Mouse (Mus musculus): ENCODE results near the gene Adcy4. TPM values are rescaled to one million over a fixed set of nuclear protein-coding genes. Genes with fewer than 3 reads are reported as not detected.

Gene Adcy4
- polyA plus RNA-seq, 1 experiment from 2014 or later = 11.6 TPM

DNA sequence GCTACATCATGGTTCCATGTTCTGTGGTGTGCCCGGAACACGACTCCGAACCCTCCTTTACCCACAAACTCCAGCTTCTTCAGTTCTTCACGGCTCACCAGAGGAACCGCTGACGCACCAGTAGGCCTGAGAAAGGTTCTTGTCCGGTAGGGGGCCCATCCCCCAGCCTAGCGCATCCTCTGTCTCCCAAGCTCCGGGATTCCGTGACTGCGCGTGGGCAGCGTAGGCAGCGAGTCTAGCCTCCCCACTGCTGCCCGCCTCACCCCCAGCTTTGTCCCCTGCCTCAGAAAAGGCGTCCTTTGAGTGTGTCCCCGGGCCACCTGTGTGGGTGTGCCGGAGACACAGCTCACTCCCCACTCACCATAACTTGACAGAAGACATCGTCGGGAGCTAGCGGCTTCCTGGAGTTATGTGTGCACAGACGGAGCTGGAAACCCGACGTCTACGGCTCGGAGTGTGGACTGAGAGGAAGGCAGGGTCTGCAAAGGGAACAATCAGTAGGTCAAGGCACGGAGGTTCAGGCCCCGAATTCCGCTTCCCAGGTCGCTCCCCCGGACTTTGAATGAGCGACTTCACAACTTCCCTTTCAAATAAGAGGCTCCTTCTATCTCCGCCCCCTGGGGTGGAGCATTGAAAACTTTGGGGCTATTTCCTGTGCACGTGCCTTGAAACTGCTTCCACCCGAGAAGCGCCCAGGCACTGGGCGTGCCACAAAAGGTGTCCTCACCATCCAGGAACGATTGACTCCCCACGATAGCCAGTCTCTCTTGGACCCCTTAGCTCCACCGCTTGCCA, 4.6 kb upstream of the Adcy4 start, which contains the start of gene Ripk3:
Gene Ripk3 (minus strand): TSS at position 610 of the 795 bp plus-strand sequence.
- H3K4me2 ChIP-seq = peak within 1 kb of the TSS; percentile 85
- TF ChIP-seq CTCF (IDR thresholded peaks at IDR 0.05; ENCODE audit: low read depth) = peak; percentile 20; the same call in 1 of the 2 replicates
- peaks cover 18% of the 10 kb centered on the region; the same call in 1 of the 2 replicates for H3K27me3 ChIP-seq (ENCODE audit: insufficient read depth, low read length)
- WGBS = 4% methylated on average over 40 of the region's 40 CpGs
- ATAC-seq (ENCODE audit: insufficient read depth) (peak; percentile 33; the same call in 1 of the 2 replicates), DNase-seq (peak; percentile 79)
- no peaks in the 10 kb centered on the region for H3K36me3 ChIP-seq (ENCODE audit: insufficient read depth)
- peak within 1 kb of the TSS; percentile 46 for H3K9ac ChIP-seq
- H3K4me3 ChIP-seq (ENCODE audit: low read depth, low read length) = peak within 1 kb of the TSS; percentile 44
- peaks cover 8% of the 10 kb centered on the region; the same call in 1 of the 2 replicates for H3K4me1 ChIP-seq (ENCODE audit: insufficient read depth)
- no peaks in the 10 kb centered on the region for H3K9me3 ChIP-seq (ENCODE audit: low read depth, low read length)
- H3K27ac ChIP-seq (ENCODE audit: low read depth) = no peak within 1 kb of the TSS

GRCm38 (mm10) chr14:55787731-55788130, 3.8 kb upstream of the Adcy4 start:
- Histone ChIP-seq H3K27me3 (ENCODE audit: insufficient read depth, low read length) (peaks cover 22% of the 10 kb centered on the region; the same call in 1 of the 2 replicates), H3K4me2 (peak overlapping the region; percentile 85), H3K9me3 (ENCODE audit: low read depth, low read length) (no peaks in the 10 kb centered on the region), H3K36me3 (ENCODE audit: insufficient read depth) (no peaks in the 10 kb centered on the region), H3K9ac (0 out of 2 replicates have a peak overlapping the region, but pooled peaks have one; percentile 46), H3K4me3 (ENCODE audit: low read depth, low read length) (peak overlapping the region; percentile 44), H3K4me1 (ENCODE audit: insufficient read depth) (peaks cover 4% of the 10 kb centered on the region), H3K27ac (ENCODE audit: low read depth) (no peak overlapping the region)
- DNase-seq (no peak), ATAC-seq (ENCODE audit: insufficient read depth) (no peak)
- no peak for TF ChIP-seq CTCF (IDR thresholded peaks at IDR 0.05; ENCODE audit: low read depth)
- 32% methylated on average over 11 of the region's 11 CpGs for WGBS

DNA sequence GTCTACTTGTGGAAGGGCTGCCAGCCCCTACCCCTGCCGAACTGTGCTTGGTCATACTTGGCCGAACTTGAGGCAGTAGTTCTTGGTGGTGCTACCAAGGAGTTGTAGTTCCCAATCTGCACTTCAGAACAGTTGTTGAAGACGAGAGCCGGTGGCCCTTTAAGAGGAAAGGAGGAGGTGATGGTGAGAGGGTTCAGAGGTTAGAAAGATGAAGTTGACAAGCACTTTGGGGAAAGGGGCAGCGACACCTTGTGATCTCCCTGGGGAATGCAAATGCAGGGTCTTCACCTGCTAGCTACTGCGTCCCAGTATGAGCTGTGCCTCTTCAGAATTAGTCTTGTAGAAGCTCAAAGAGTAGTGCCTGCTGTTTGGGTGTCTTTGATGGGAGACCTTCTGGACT, 1.3 kb upstream of the Adcy4 start:
- H3K4me3 ChIP-seq (ENCODE audit: low read depth, low read length) = no peak overlapping the region
- H3K9me3 ChIP-seq (ENCODE audit: low read depth, low read length) = no peaks in the 10 kb centered on the region
- TF ChIP-seq CTCF (IDR thresholded peaks at IDR 0.05; ENCODE audit: low read depth) = peak; percentile 35
- no peak overlapping the region for H3K27ac ChIP-seq (ENCODE audit: low read depth)
- 27% methylated on average over 6 of the region's 6 CpGs for WGBS
- H3K27me3 ChIP-seq (ENCODE audit: insufficient read depth, low read length) = peaks cover 25% of the 10 kb centered on the region; the same call in 1 of the 2 replicates
- DNase-seq (no peak), ATAC-seq (ENCODE audit: insufficient read depth) (no peak)
- H3K4me2 ChIP-seq = no peak overlapping the region
- H3K9ac ChIP-seq = no peak overlapping the region
- H3K4me1 ChIP-seq (ENCODE audit: insufficient read depth) = peaks cover 11% of the 10 kb centered on the region
- 0 out of 2 replicates have a peak, but pooled peaks cover 3% of the 10 kb centered on the region for H3K36me3 ChIP-seq (ENCODE audit: insufficient read depth)

- Histone ChIP-seq H3K4me2 (peak overlapping the region; percentile 69), H3K36me3 (ENCODE audit: insufficient read depth) (0 out of 2 replicates have a peak, but pooled peaks cover 6% of the 10 kb centered on the region), H3K9ac (peak overlapping the region; percentile 48), H3K4me1 (ENCODE audit: insufficient read depth) (peaks cover 7% of the 10 kb centered on the region; the same call in 1 of the 2 replicates), H3K4me3 (ENCODE audit: low read depth, low read length) (peak overlapping the region; percentile 45), H3K27me3 (ENCODE audit: insufficient read depth, low read length) (peaks cover 21% of the 10 kb centered on the region; the same call in 1 of the 2 replicates), H3K9me3 (ENCODE audit: low read depth, low read length) (no peaks in the 10 kb centered on the region), H3K27ac (ENCODE audit: low read depth) (peak overlapping the region; percentile 63; the same call in 1 of the 2 replicates)
- 1% methylated on average over 31 of the region's 31 CpGs for WGBS
- TF ChIP-seq CTCF (IDR thresholded peaks at IDR 0.05; ENCODE audit: low read depth) = no peak
- peak; percentile 88 for DNase-seq
- ATAC-seq (ENCODE audit: insufficient read depth) = peak; percentile 62; the same call in 1 of the 2 replicates
Observed at GRCm38 (mm10) chr14:55783171-55783957, 531 bp downstream of the Adcy4 start.

DNA sequence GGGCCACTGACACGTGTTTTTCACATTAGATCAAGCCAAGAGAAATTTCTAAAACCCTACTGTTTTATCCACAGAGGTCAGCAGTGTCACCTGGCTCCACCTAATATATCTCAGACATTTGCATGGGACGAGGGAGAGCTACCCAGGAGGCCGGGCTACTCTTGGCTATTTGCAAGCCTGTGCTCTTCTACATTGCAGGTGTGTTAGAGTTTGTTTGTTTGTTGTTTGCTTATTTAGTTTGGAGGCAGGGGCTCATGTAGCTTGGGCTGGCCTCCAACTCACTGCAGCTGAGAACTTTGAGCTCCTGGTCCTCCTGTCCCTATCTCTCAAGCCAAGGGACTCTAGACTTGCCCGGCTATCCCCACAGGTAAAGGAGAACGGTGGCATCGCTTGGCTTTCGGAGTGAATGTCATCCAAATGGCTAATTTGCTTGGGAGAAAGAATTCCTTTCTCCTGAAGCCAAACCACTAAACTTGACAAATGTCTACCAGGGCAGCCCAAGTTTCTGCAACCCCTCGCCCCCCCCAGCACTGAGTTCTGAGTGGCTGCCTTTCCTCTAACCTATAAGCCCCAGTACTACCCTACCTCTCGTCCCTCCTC, 1.4 kb downstream of the Adcy4 start:
- peak overlapping the region; percentile 25; the same call in 1 of the 2 replicates for H3K9ac ChIP-seq

GRCm38 (mm10) chr14:55781310-55781709, 2.6 kb downstream of the Adcy4 start:
- peak overlapping the region; percentile 69 for H3K4me2 ChIP-seq
- peaks cover 7% of the 10 kb centered on the region; the same call in 1 of the 2 replicates for H3K4me1 ChIP-seq (ENCODE audit: insufficient read depth)
- no peaks in the 10 kb centered on the region for H3K9me3 ChIP-seq (ENCODE audit: low read depth, low read length)
- TF ChIP-seq CTCF (IDR thresholded peaks at IDR 0.05; ENCODE audit: low read depth) = peak; percentile 99
- no peak overlapping the region for H3K27ac ChIP-seq (ENCODE audit: low read depth)
- H3K36me3 ChIP-seq (ENCODE audit: insufficient read depth) = 0 out of 2 replicates have a peak, but pooled peaks cover 6% of the 10 kb centered on the region
- peak overlapping the region; percentile 9; the same call in 1 of the 2 replicates for H3K4me3 ChIP-seq (ENCODE audit: low read depth, low read length)
- 13% methylated on average over 14 of the region's 14 CpGs for WGBS
- peak; percentile 95 for DNase-seq
- peak; percentile 69; the same call in 1 of the 2 replicates for ATAC-seq (ENCODE audit: insufficient read depth)
- H3K9ac ChIP-seq = no peak overlapping the region
- H3K27me3 ChIP-seq (ENCODE audit: insufficient read depth, low read length) = peaks cover 12% of the 10 kb centered on the region; the same call in 1 of the 2 replicates

More for the DNA sequence above, 1.4 kb downstream of the Adcy4 start:
- ATAC-seq (ENCODE audit: insufficient read depth) (no peak), DNase-seq (no peak)
- H3K4me2 ChIP-seq = peak overlapping the region; percentile 69
- WGBS = 50% methylated on average over 9 of the region's 9 CpGs
- 0 out of 2 replicates have a peak, but pooled peaks cover 6% of the 10 kb centered on the region for H3K36me3 ChIP-seq (ENCODE audit: insufficient read depth)
- peak overlapping the region; percentile 45 for H3K4me3 ChIP-seq (ENCODE audit: low read depth, low read length)
- TF ChIP-seq CTCF (IDR thresholded peaks at IDR 0.05; ENCODE audit: low read depth) = no peak
- peak overlapping the region; percentile 30; the same call in 1 of the 2 replicates for H3K27ac ChIP-seq (ENCODE audit: low read depth)
- H3K27me3 ChIP-seq (ENCODE audit: insufficient read depth, low read length) = peaks cover 13% of the 10 kb centered on the region; the same call in 1 of the 2 replicates
- H3K9me3 ChIP-seq (ENCODE audit: low read depth, low read length) = no peaks in the 10 kb centered on the region
- H3K4me1 ChIP-seq (ENCODE audit: insufficient read depth) = peaks cover 7% of the 10 kb centered on the region; the same call in 1 of the 2 replicates
